Mouse (Mus musculus): ENCODE measurements around the gene Gm20388.

Gm20388 gene

DNA sequence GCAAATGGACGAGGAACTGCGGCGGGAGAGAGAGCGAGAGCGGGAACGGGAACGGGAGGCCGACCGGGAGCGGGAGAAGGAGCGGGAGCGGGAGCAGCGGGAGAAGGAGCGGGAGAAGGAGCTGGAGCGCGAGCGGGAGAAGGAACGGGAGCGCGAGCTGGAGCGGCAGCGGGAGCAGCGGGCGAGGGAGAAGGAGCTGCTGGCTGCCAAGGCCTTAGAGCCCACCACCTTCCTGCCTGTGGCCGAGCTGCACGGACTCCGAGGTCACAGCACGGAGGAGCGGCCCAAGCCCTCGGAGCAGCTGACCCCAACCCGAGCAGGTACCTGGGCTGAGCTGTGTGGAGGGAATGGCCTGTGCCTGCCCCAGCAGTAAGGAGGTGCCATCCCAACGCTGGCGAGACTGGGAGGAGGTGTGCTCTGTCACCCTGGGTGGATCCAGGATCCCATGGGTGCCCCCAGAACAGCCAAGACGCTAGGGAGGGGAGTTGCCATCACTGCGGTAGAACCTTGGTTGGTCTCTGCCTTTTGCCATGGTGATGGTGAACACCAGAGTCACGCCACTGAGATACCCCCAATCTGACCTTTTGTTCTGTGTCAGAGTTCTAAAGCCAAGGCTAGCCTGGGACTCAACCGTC, 657.6 kb downstream of the Gm20388 start:
- no peak for DNase-seq (ENCODE audit: low read depth in 2 of 2, low spot score in 2 of 2)

DNA sequence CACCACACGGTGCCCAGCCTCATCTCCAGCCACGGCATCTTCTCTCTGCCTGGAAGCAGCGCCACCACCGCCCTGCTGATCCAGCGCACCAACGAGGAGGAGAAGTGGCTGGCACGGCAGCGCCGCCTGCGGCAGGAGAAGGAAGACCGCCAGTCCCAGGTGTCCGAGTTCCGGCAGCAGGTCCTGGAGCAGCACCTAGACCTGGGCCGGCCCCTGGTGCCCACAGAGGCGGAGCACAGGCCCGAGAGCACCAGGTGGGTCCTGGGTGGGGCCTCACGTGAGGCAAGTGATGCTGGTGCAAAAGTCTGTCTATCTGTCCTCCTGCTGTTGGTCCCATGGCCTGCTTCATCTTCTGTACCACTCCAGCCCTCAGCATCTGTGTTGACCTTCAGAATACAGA, 658.5 kb downstream of the Gm20388 start:
- no peak for DNase-seq (ENCODE audit: low read depth in 2 of 2, low spot score in 2 of 2)

DNA sequence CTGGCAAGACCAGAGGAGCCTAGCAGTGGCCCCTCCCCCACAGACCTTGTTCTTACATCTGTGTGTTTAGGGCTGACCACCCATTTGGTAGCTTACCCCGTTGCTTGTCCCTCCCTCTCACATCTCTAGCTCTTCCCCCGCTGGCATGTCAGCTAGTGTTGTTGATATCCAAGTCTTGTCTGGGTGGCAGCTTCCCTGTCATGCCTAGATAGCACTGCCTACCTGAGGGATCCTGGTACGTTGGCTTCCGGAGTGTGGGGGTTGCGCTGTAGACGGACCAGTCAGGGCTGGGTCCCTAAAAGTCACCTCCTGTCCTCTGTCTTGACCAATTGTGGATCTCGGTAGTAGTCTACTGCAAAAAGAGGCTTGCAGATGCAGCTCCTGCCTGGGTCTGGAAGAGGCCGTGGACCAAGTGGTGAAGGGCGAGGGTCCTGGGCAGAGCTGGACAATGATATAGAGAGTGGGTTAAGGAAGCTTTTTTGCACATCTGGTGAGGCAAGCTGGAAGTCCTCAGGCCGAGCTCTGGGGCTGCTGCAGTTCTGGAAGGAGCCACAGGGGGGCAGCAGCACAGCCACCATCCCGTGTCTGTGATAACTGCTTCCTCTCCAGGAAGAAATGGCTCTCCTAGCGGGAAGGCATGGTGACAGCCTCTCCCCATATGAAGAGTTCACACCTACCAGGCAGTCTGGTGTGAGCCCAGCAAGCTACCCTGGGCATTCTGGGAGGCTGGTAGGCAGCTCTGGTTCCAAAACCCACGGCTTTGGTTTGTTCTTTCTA, 659.5 kb downstream of the Gm20388 start:
- peak; percentile 55 to 62 for DNase-seq (ENCODE audit: low read depth in 2 of 2, low spot score in 2 of 2)

DNA sequence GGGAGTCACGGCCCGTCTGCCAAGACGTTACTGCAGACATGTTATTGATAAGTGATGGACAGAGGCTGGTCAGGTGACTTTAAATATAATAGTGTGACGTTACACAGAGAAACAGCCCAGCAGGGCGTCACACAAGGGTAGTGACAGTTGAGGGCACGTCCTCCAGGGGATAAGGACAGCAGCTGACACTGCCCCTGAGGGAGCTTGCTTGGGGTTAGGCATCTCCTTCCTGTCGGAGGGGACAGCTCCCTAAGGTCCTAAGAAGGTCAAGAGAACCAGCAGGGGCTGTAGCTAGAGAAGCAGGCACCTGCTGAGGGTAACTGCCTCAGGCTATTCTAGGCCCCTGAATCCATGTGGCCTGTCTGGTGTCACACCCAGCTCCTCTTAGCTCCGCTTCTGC, 660.9 kb downstream of the Gm20388 start:
- no peak for DNase-seq (ENCODE audit: low read depth in 2 of 2, low spot score in 2 of 2)

DNA sequence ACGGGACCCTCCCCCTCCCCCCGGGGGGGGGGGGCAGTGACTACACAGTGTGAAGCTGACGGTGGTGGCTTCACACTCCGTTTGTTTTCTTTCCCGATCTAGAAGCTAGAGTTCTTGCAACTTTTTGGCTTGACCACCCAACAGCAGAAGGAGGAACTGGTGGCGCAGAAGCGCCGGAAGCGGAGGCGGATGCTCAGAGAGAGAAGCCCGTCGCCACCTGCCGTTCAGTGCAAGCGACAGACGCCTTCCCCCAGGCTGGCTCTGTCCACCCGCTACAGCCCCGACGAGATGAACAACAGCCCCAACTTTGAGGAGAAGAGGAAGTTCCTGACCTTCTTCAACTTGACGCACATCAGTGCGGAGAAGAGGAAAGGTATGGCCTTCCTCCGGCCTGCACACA, 661.9 kb downstream of the Gm20388 start:
- no peak for DNase-seq (ENCODE audit: low read depth in 2 of 2, low spot score in 2 of 2)

DNA sequence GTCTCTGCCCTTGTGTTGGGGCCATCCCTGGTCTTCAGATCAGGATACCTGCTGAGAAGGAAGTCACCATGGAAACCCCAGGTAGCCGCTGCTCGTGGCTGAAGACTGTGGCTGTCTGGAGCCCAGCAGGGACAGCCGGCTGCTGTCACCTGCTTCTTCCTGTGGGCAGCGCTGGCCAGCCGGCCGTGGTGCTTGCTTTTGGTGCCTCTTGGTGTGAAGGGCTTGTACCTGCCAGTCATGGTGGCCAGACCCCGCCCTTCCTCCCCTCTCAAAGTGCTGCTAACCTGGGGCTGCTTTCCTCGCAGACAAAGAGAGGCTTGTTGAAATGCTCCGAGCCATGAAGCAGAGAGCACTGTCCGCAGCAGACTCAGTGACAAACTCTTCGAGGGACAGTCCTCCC, 663.2 kb downstream of the Gm20388 start:
- no peak for DNase-seq (ENCODE audit: low read depth in 2 of 2, low spot score in 2 of 2)

DNA sequence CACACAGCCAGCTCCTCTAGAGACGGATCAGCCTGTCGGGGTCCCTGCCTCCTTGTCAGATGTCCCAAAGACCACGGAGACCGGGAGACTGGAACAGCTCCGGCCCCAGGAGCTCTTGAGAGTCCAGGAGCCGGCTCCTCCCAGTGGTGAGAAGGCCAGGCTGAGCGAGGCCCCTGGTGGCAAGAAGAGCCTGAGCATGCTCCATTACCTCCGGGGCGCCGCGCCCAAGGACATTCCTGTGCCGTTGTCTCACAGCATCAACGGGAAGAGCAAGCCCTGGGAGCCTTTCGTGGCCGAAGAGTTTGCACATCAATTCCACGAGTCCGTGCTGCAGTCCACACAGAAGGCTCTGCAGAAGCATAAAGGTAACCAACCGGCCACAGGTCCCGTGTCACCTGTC, 664.3 kb downstream of the Gm20388 start:
- DNase-seq (ENCODE audit: low read depth in 2 of 2, low spot score in 2 of 2): no peak

DNA sequence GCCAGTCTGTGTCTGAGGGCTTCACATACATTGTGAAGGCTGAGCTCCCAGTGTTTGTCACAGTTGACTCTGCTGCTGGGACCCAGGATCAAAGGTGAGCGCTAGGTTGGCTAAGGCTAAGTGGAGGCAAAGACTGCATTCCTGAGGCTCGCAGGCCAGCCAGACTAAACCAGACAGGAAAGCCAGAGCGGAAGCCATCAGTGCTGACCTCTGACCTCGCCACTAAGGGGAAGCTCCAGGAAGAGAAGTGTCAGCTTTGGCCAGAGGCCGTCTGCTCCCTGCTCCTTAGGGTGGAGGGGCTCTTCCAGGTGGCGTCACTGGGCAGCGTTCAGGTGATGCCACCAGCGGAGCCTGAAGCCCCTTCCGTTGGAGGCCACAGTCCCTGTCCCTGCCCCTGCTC, 665.2 kb downstream of the Gm20388 start:
- DNase-seq (ENCODE audit: low read depth in 2 of 2, low spot score in 2 of 2): no peak

DNA sequence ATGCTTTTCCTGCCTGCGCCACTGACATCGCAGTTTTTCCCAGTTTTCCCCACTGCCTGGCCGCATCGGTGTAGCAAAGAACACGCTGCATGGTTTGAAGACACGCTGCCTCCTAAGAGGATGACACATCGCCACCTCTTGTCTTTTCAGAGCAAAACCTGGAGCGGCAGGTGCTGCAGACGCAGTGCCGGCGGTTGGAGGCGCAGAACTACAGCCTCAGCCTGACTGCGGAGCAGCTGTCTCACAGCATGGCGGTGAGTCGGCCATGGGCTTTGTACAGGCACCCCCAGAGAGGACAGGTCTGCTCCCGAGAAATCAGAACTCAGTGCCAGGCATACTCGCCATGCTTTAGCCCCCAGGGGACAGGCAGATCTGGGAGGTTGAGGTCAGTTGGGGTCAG, 667.2 kb downstream of the Gm20388 start:
- no peak for DNase-seq (ENCODE audit: low read depth in 2 of 2, low spot score in 2 of 2)

DNA sequence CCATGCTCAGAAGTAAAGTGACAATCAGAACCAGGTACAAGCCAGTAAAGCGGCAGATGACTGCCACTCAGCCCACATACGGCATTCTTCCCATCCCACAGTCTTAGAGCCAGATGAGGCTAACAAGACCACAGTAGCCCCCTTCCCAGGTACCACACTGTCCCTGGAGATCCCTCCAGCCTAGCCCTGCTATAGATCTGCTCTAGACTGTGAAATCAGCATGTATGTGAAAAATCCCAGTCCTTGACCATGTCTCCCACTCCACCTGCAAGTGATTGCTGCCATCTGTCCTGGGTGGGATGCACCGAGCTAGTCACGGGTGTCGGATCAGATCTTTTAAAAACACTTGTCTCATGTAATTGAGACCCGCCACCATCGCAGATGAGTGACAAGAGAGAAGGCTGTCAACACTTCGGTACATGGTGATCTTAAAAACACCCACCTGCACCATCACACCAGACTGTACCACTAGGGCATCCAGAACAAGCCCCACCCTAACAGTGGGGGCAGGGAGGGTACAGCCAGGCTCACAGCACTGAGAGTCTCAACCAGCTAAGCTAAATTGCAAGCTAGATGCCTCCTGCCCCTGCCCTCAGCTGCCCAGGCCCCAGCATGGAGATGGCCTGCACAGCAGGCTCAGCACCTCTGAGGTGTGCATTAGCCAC, 669.8 kb downstream of the Gm20388 start:
- DNase-seq (ENCODE audit: low read depth in 2 of 2, low spot score in 2 of 2): no peak

DNA sequence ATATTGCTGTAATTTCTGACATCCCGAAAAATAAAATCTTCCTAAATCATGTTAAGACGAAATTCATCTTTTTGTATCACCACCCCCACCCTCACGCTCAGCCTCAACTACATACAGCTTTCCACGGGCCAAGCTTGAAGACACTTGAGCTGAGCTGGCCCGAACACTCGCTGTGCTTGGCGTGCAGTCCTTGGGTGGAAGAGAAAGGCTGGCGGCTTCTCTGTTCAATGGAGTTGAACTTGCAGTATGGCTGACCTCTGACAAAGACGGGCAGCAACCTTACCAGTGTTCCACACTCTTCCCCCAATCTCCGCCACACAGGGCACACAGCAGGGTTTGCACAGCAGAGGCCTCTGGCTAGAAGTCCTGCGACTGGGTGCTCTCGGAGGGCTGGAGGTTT, 670.7 kb downstream of the Gm20388 start:
- no peak for DNase-seq (ENCODE audit: low read depth in 2 of 2, low spot score in 2 of 2)

DNA sequence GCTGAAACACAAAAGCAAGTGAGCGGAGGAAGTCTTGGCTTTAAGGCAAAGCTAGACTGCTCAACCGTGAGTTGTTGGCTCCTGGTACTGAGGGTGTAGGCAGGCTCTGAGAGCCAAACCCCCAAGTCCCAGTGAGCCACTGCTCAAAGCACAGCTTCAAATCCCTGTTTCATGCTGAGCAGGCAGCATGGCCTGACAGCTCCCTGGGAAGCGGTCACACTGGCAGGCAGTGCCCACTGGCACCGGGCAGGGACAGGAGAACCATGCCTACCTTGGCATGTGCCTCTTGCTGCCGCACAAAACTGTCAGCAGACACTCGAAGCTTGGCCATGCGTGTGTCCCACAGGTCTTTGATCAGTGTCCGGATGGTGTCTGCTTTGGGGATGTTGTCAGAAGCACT, 671.2 kb downstream of the Gm20388 start:
- DNase-seq (ENCODE audit: low read depth in 2 of 2, low spot score in 2 of 2): no peak

DNA sequence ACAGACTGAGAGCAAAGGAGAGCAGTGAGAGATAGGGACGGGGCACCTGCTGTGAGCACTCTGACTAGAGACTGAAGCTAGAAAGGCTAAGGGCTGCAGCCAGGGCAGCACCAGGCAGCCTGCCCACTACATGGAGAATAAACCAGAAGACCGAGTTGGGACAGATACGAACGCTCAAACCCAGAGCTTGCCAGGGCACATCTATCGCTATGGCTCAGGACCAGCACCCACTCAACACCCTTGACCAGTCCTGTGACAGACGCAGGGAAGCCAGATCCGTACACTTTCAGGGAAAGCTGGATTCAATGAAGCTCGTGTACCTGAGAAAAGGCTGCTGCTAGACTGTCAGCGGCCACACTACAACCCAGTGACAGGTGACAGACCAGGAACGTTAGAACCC, 674.9 kb downstream of the Gm20388 start:
- DNase-seq (ENCODE audit: low read depth in 2 of 2, low spot score in 2 of 2): no peak

DNA sequence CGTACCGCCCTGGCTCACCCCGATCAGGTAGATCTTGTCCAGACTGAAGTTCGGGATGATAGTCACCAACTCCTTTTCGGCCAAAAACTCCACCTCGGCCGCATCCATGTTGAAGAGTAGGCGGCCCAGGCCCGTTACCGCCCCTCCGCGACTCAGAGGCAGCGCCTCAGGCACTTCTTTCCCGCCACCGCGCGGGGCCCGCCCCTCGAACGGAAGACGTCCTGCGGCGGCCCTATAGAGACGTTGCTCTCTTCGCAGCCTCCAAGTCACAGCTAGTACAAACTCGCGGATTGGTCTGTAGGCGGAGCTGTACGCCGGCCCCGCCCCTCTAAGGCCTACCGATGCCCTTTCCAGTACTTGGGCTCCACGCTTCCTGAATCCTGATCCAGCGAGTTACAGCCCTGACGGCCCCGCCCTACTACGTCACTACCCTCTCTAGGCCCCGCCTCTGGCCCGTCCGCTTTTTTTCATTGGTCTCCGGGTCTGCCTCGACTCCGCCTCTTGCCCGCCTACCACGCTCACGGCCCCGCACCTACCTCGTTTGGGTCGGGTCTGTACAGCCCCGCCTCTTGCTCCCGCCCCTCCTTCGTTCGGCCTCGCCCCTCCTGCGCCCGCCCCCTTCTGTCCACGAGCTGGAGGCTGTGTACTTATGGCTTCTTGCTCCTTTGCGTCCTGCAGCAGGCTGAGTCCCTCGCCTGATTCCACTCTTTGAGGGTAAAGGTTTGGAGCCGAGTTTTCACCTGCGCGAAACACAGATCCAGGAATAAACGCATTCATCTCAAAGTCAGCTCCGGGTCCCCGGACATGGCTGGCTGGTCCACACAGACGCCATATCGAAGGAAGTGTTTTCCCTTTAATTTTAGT, 678.5 kb downstream of the Gm20388 start, which contains the start of gene Gins2:
Gene Gins2, minus strand, starts transcription at position 397 of the 864 bp plus-strand sequence.
- DNase-seq (ENCODE audit: low read depth in 2 of 2, low spot score in 2 of 2): peak; percentile 98

DNA sequence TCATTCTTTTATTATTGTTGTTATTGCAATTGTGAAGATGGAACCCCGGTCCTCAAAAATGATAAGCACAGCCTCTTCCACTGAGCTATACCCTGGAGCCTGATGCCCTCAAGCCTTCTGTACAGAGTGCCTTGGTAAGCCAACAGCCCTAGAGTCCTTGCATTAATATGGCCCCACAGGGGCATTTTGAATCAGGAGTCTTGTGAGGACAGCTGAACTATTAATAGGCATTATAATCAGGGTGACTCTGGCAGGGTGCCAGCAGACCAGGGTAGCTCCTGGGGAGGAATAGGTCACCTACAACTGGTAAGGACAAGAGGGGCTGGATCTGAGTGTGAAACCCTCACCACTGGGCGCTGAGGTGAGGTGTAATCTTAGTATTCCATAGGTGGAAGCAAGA, 679.3 kb downstream of the Gm20388 start:
- no peak for DNase-seq (ENCODE audit: low read depth in 2 of 2, low spot score in 2 of 2)

DNA sequence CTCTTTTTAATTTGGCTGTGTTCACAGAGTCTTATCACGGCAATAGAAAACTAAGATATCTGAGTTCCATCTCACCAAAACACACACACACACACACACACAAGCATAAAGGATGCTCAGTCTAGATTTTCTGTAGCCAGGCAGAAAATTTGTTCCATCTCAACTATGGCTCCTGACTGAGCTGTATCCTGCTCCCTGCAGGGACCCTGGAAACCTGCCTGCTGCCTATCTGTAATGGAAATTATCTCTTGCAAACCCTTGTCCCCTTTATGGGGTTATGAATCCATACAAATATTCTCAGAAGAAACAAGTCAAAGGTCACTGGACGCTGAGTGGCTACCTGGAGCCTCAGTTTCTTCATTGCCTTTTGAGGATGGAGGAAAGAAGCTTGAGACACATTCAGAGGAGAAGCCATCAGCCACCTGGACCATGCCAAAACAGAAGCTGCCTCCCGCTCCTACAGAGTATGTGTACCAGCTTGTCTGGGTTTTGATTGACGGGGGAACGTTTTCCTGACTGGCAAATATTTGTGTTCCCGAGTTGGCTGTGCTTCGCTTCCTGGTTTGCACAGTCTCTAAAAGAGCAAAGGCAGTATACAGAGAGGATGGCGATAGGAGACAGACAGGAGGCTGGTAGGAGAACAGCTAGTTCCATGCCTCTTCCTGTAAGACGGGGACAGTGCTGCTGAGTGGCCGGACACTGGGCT, 681.1 kb downstream of the Gm20388 start:
- DNase-seq (ENCODE audit: low read depth in 2 of 2, low spot score in 2 of 2): no peak

DNA sequence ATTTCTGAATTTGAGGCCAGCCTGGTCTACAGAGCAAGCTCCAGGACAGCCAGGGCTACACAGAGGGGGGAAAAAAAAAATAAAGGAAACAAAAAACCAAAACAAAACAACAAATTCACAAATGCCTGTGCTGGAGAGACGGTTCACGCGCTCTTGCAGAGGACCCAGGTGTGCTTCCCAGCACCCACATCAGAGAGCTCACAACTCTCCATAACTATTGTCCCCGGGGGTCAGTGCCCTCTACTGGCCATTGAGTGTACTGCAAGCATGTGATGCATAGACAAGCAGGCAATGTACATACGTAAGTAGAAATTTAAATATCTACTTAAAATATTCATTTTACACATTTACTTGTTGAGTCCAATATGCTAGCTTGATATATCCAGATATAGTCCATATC, 683.9 kb downstream of the Gm20388 start:
- peak in 1 of 2 experiments; percentile 31 for DNase-seq (ENCODE audit: low read depth in 2 of 2, low spot score in 2 of 2)

DNA sequence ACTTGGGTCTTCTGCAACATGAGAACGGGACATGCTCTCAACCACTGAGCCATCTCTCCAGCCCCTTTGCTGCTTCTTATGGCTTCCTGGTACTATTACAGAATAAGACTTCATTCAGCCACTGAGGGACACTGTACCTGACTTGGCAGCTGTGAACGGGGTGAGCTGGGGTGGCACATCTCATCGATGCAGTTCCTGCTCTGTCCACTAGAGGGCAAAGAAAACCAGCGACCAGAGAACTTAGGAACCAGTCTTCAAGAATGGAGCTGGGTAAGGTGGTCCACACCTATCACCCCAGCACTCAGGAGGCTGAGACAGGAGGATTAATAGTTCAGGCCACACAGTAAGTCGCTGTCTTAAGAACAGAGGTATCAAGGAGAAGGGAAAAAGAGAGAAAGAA, 685.3 kb downstream of the Gm20388 start:
- peak; percentile 58 to 60 for DNase-seq (ENCODE audit: low read depth in 2 of 2, low spot score in 2 of 2)

DNA sequence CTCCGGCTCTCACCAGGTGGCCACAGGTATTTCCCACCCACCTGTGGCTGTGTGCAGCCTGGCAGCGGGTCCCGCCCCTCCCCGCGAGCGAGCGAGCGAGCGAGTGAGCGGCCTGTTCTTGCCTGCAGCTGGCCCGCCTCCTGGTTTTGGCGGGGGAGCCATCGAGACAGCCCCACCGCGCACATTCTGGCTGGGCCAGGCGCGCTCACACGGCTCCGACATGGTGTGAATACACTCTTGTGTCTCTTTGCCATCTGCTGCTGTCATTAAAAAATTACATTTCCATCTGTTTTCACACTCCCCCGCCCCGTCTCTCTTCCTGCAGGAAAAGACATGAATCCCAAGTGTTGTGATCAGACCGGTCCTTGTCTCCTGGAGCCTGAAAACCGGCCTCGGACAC, 687.9 kb downstream of the Gm20388 start:
- no peak for DNase-seq (ENCODE audit: low read depth in 2 of 2, low spot score in 2 of 2)

DNA sequence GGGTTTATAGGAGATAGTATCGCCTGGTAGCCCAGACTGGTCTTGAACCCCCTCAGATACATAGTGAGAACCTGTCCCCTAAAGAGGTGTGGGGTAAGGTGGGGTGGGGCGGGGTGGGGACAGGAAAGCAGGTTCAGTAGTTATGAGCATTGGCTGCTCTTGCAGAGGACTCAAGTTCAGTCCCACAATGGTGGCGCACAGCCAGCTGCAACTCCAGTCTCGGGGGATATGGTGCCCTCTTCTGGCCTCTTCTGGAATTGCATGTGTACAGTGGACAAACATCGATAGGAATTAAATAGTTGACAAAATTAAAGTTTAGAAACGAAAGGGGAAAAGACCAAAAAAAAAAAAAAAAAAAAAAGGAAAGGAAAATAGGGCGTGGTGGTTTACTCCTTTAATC, 688.9 kb downstream of the Gm20388 start:
- peak; percentile 72 to 73 for DNase-seq (ENCODE audit: low read depth in 2 of 2, low spot score in 2 of 2)

DNA sequence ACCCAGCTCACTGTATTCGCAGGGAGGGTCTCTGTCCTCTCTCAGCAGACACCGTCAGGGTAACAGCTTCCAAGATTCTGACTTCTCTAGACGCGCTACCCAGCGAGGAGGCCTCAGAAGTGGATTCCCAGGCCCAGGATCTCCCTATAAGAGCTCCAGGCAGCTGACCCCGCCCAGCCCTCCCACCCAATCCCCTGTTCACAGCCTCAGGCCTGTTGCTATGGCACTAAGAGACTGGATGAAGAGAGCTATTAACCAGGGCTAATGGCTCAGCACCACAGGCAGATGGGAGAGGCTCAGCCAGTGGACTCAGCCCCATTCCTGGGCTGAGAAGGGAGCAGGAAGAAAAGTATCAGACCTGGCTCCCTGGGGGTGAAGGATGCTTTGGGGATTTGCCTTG, 692.0 kb downstream of the Gm20388 start:
- no peak for DNase-seq (ENCODE audit: low read depth in 2 of 2, low spot score in 2 of 2)
